9 mouse cellular contexts compared by ENCODE assay signal in the genomic region with DNA sequence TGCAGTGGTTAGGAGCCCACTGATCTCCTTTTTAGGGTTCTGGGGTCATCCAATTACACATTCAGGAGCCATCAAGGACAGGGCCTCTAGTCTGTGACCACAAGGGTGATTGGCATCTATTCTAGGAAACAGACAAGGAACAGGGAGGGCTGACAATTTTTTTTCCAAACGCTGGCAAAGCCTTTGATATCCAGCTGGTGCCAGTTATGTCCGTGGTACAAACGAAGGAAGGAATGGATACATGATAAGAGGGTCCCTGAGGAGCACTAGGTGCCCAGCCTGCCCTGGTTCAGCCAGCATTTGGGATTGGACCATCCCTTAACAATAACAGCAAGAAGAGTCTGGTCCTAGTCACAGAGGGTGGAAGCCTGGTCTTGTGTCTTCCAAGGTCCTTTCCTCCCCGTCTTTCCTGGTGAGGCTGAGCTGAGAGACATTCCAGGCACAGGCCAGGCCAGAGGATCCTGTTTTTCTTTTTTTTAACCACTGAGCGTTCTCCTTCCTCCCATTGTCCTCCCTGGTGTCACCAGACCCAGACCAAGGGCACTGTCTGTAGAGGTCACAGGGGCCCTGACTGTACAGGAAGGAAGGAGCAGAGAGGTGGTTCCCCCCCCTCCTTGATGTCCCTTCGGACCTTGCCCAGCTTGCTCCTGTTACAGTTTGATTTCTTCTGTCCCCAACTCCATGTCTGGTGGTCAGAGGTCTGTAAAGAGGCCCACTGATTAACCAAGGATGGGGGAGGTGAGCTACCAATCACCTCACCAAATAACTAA.
DNase-seq lines count a peak whose midpoint lies in the region; ATAC-seq lines count a peak whose summit lies in the region.
"Had no signal": no experiment of that assay in that cellular context is flagged by ENCODE, and none has a peak within 500 bp of the region (broad histone marks: within the 10 kb centered on the region; RNA-seq: fewer than 3 reads in every experiment).

No protein-coding gene starts in this region.

- H3K9ac ChIP-seq in heart, embryonic 11.5 days (ENCODE audit: low read depth, low read length): peak overlapping the region; percentile 3; the same call in 1 of the 2 replicates
- peak overlapping the region; percentile 22 for H3K9ac ChIP-seq in kidney, embryonic 16.5 days (replicated peaks; ENCODE audit: low read length)
- H3K9ac ChIP-seq in lung, embryonic 16.5 days (ENCODE audit: low read length): no peak overlapping the region

- H3K27ac ChIP-seq in heart, embryonic 11.5 days (ENCODE audit: low read depth, low read length): peak overlapping the region; percentile 72
- H3K27ac ChIP-seq in kidney, embryonic 16.5 days (ENCODE audit: low read length): peak overlapping the region; percentile 94
- H3K27ac ChIP-seq in lung, embryonic 16.5 days (ENCODE audit: low read length): peak overlapping the region; percentile 79
- H3K27ac ChIP-seq: macrophage had no signal

- peak; percentile 78 for ATAC-seq in heart, embryonic 11.5 days (replicated peaks; ENCODE audit: insufficient number of reproducible peaks, low FRiP score, low TSS enrichment)
- ATAC-seq in kidney, embryonic 16.5 days (ENCODE audit: low FRiP score, low TSS enrichment): peak; percentile 90
- peak; percentile 84 for ATAC-seq in lung, embryonic 16.5 days (ENCODE audit: low read depth)

- no peak overlapping the region for H3K4me3 ChIP-seq in heart, embryonic 11.5 days (ENCODE audit: low read depth, low read length)
- no peak overlapping the region for H3K4me3 ChIP-seq in kidney, embryonic 16.5 days (ENCODE audit: low read length)
- H3K4me3 ChIP-seq in lung, embryonic 16.5 days (ENCODE audit: low read length): no peak overlapping the region

- no peaks in the 10 kb centered on the region for H3K36me3 ChIP-seq in heart, embryonic 11.5 days (ENCODE audit: control insufficient read depth, insufficient read depth, low read length)
- no peaks in the 10 kb centered on the region for H3K36me3 ChIP-seq in kidney, embryonic 16.5 days (ENCODE audit: insufficient read depth, low read length)
- H3K36me3 ChIP-seq in lung, embryonic 16.5 days (ENCODE audit: control insufficient read depth, insufficient read depth, low read length): no peaks in the 10 kb centered on the region

- peaks cover 47% of the 10 kb centered on the region for H3K4me1 ChIP-seq in heart, embryonic 11.5 days (ENCODE audit: control insufficient read depth, insufficient read depth, low read length)
- H3K4me1 ChIP-seq in kidney, embryonic 16.5 days (ENCODE audit: insufficient read depth, low read length): peaks cover 70% of the 10 kb centered on the region
- H3K4me1 ChIP-seq in lung, embryonic 16.5 days (replicated peaks; ENCODE audit: control insufficient read depth, insufficient read depth, low read length): peaks cover 25% of the 10 kb centered on the region

- H3K4me2 ChIP-seq in heart, embryonic 11.5 days: no peak overlapping the region
- no peak overlapping the region for H3K4me2 ChIP-seq in kidney, embryonic 16.5 days (replicated peaks; ENCODE audit: low read depth, low read length)
- no peak overlapping the region for H3K4me2 ChIP-seq in lung, embryonic 16.5 days (ENCODE audit: low read depth, low read length)

- 24% methylated on average over 6 of the region's 6 CpGs for WGBS in heart, embryonic 11.5 days (ENCODE audit: insufficient replicate concordance)
- 22% methylated on average over 6 of the region's 6 CpGs for WGBS in kidney, embryonic 16.5 days
- 44% methylated on average over 6 of the region's 6 CpGs for WGBS in lung, embryonic 16.5 days

- no peaks in the 10 kb centered on the region for H3K9me3 ChIP-seq in heart, embryonic 11.5 days (replicated peaks; ENCODE audit: control insufficient read depth, low read length)
- no peaks in the 10 kb centered on the region for H3K9me3 ChIP-seq in kidney, embryonic 16.5 days (ENCODE audit: low read length)
- no peaks in the 10 kb centered on the region for H3K9me3 ChIP-seq in lung, embryonic 16.5 days (ENCODE audit: control insufficient read depth, low read length)

- H3K27me3 ChIP-seq in heart, embryonic 11.5 days (ENCODE audit: control insufficient read depth, insufficient read depth, low read length): no peaks in the 10 kb centered on the region
- no peaks in the 10 kb centered on the region for H3K27me3 ChIP-seq in kidney, embryonic 16.5 days (ENCODE audit: insufficient read depth, low read length)
- H3K27me3 ChIP-seq in lung, embryonic 16.5 days (ENCODE audit: control insufficient read depth, insufficient read depth, low read depth, low read length): no peaks in the 10 kb centered on the region

- peak; percentile 59 for DNase-seq in adrenal gland, postnatal 10 days
- DNase-seq in adrenal gland, adult 18-20 months (ENCODE audit: low spot score in 2 of 2): no peak
- no peak for DNase-seq in ovary, postnatal 14 days (ENCODE audit: low spot score)
- no peak for DNase-seq in cerebellum, adult 11-12 months
- no peak for DNase-seq in testis, postnatal 14 days (ENCODE audit: low spot score)
